Mouse (Mus musculus): ENCODE measurements at regions not wholly inside any gene's neighbourhood (a gene's known extent, or its start where the extent isn't known, plus 50 kb on each side); places are given as distances from the start of the nearest gene placed in this dataset.

DNA sequence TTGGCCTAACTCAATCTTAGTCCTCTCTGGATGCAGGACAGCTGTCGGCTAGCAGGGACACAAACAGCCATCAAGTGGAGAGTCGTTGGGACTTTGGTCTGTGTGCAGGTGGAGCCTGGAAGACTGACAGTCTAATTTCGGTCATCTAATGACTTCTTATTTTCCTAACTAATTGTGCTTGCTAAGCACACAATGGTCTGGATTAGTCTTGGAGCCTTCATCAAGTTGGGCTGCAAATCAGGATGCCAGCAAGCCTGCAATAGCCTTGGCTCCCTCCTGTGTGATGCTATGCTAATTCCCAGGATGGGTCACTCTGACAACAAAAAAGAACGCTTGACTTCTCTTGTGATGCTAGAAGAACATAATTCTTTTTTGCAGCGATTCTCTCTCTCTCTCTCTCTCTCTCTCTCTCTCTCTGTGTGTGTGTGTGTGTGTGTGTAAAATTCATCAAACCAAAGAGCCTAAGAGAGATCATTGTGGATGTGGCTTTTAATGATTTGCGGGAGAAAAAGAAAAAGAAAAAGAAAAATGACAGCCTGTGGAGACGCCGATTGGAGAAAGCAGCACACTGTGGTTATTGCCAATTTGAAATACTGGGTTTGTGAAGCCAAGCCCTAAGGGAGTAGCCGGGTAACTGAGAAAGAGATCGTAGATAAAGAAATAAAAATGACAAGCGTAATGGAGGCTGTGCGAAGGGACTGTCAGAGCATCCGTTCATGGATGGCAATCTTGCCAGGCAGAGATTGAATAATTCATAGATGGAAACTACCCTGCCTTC lies 61.5 kb upstream of the Sox4 start:
- H3K9me3 ChIP-seq (ENCODE audit: control insufficient read depth, low read length), result no peaks in the 10 kb centered on the region
- H3K36me3 ChIP-seq (ENCODE audit: control insufficient read depth, insufficient read depth, low read length), result no peaks in the 10 kb centered on the region
- 0 out of 2 replicates have a peak overlapping the region, but pooled peaks have one; percentile 31 for H3K9ac ChIP-seq (ENCODE audit: low read length)
- WGBS, result 25% methylated on average over 13 of the region's 13 CpGs
- peaks cover 12% of the 10 kb centered on the region for H3K4me1 ChIP-seq (ENCODE audit: control insufficient read depth, insufficient read depth, low read length)
- H3K27ac ChIP-seq (ENCODE audit: low read depth, low read length), result peak overlapping the region; percentile 67
- no peaks in the 10 kb centered on the region for H3K27me3 ChIP-seq (ENCODE audit: control insufficient read depth, insufficient read depth, low read length)
- DNase-seq (ENCODE audit: low spot score) (peak; percentile 55), ATAC-seq (ENCODE audit: insufficient read depth, low FRiP score, low TSS enrichment) (peak; percentile 87)
- H3K4me3 ChIP-seq (ENCODE audit: low read depth, low read length), result 0 out of 2 replicates have a peak overlapping the region, but pooled peaks have one; percentile 9
- peak overlapping the region; percentile 40 for H3K4me2 ChIP-seq (ENCODE audit: low read depth)

DNA sequence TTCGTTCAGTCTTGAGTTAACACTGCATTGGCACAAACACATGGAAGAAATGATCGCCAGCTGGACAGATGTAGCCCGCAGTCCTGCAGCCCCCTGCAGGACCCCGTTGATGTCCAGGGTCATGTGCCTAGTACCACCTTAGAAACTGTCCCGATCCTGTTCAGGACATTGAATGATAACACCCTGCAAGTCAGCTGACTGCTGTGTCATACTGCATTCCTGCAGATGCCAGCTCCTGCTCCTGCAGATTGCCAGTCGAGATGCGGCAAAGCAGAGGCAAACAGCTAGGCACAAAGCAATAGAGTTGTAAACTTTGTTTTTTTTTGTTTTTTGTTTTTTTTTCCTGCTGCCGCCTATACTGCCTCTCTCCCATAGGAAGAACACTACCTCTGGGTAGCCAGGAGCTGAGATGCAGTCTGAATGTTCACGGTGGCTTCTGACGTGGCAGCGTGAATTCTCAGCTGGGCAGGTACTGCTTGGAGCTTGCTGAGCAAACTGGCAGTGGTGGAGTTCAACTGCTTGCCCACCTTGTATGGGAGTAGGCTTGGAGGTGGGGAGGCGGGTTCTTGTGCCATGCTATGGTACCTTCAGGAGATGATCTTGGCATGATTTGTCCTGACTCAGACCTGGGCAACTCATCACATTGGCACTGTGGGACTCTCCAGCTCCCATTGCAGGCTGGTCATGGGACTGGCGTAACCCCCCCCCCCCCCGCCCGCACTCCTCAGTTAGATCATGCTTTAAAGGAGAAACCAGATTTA lies 60.7 kb upstream of the Sox4 start:
- DNase-seq (ENCODE audit: low spot score) (peak; percentile 13), ATAC-seq (ENCODE audit: insufficient read depth, low FRiP score, low TSS enrichment) (peak; percentile 77; the same call in 1 of the 2 replicates)
- peak overlapping the region; percentile 67 for H3K27ac ChIP-seq (ENCODE audit: low read depth, low read length)
- H3K4me1 ChIP-seq (ENCODE audit: control insufficient read depth, insufficient read depth, low read length), result peaks cover 12% of the 10 kb centered on the region
- H3K9ac ChIP-seq (ENCODE audit: low read length), result no peak overlapping the region
- no peaks in the 10 kb centered on the region for H3K36me3 ChIP-seq (ENCODE audit: control insufficient read depth, insufficient read depth, low read length)
- no peaks in the 10 kb centered on the region for H3K27me3 ChIP-seq (ENCODE audit: control insufficient read depth, insufficient read depth, low read length)
- H3K9me3 ChIP-seq (ENCODE audit: control insufficient read depth, low read length), result no peaks in the 10 kb centered on the region
- WGBS, result 60% methylated on average over 15 of the region's 15 CpGs
- H3K4me3 ChIP-seq (ENCODE audit: low read depth, low read length), result no peak overlapping the region
- peak overlapping the region; percentile 40 for H3K4me2 ChIP-seq (ENCODE audit: low read depth)

DNA sequence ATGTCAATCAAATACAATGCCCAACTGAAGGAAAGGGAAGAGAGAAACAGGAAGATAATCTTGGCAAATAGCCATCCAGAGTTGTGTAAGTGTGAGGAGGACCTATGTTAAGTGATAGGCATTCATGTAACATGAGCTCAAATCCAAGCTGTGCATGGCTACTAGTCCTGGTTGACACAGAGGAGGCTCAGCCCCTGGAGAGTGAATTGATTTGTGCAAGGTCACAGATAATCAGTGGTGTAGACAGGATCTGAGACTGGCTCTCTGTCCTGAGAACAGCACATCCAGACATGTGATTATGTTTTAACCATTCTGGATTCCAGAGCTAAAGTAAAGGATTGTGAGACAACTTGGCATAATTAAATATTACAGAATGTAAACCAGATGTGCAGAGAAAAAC lies 53.0 kb upstream of the Sox4 start:
- no peak overlapping the region for H3K4me3 ChIP-seq (ENCODE audit: low read depth, low read length)

More for the DNA sequence above, 53.0 kb upstream of the Sox4 start:
- Histone ChIP-seq H3K27me3 (ENCODE audit: control insufficient read depth, insufficient read depth, low read length) (no peaks in the 10 kb centered on the region), H3K4me2 (ENCODE audit: low read depth) (no peak overlapping the region), H3K4me1 (ENCODE audit: control insufficient read depth, insufficient read depth, low read length) (no peaks in the 10 kb centered on the region), H3K9ac (ENCODE audit: low read length) (no peak overlapping the region), H3K36me3 (ENCODE audit: control insufficient read depth, insufficient read depth, low read length) (no peaks in the 10 kb centered on the region), H3K9me3 (ENCODE audit: control insufficient read depth, low read length) (no peaks in the 10 kb centered on the region), H3K27ac (ENCODE audit: low read depth, low read length) (no peak overlapping the region)
- no peak for ATAC-seq (ENCODE audit: insufficient read depth, low FRiP score, low TSS enrichment)
- no peak for DNase-seq (ENCODE audit: low spot score)

Measured in neural tube, embryonic 11.5 days (tissue).